ENCODE assay signal across 1 mouse cellular context in the genomic region with DNA sequence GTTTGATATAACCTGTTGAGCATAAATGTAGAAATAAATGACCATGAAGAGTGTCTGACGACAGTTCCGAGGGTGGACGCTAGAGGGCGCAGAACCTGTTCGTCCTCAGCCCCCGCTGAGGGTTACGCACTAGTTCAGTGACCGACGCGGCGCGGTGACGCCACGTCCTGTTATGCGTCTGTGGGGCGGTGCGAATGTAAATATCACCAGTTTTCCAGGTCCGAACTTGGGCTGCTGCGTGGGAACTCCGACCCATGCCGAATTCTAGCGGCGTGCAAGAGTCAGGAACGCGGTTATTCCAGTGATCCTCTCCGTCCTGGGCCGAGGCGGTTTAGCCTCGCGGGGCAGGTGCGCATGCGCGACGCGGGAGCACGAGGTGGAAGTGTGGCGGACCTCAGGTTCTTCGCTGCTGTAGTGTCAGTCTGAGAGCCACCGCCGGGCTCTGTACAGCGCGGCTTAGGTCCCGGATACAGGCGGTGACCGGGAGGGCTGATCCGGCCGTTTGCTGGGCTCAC.
TF ChIP-seq lines count a peak whose summit lies in the region.

A gene (plus strand): TSS at position 203 of the 515 bp plus-strand sequence.

TF ChIP-seq in MEL, 35 proteins besides CTCF, POLR2A, EP300 and RAD21 (continued from another document):
- TF ChIP-seq TAL1 (IDR thresholded peaks at IDR 0.05; ENCODE audit: low read length) (no peak), BHLHE40 (IDR thresholded peaks at IDR 0.05; ENCODE audit: borderline replicate concordance, low read depth, low read length) (peak; percentile 20; the same call in 1 of the 2 replicates), USF2 (IDR thresholded peaks at IDR 0.05; ENCODE audit: borderline replicate concordance in 1 of 2, insufficient read depth in 1 of 2, low read depth in 1 of 2, low read length in 2 of 2) (no peak), ZKSCAN1 (IDR thresholded peaks at IDR 0.05; ENCODE audit: low read depth, low read length) (no peak), CHD2 (IDR thresholded peaks at IDR 0.05; ENCODE audit: low read length) (no peak), MAFK (IDR thresholded peaks at IDR 0.05; ENCODE audit: borderline replicate concordance, low read depth, low read length) (no peak), CHD1 (IDR thresholded peaks at IDR 0.05; ENCODE audit: low read depth, low read length) (no peak)
TF ChIP-seq in MEL: peak in this region for 18.
